Mouse (Mus musculus) lung, postnatal 0 days (tissue): Measurements from ENCODE around the gene Clca3a2. TPM values are rescaled to one million over a fixed set of nuclear protein-coding genes. Genes with fewer than 3 reads are reported as not detected.
A peak's percentile ranks its signal among the peaks of the same experiment; 100 is the strongest.
"Not testable (repeated sequence)": the region's sequence is repeated elsewhere in the genome, so short reads cannot be mapped to it uniquely, and the experiment has no call there.

Experiments used
- ATAC-seq: fragments of 200-750 bp; cut with Nextera tagmentation; 2 replicates; pipeline ENCODE4 v1.8.0; 2017; ENCODE audit warnings: moderate library complexity
- DNase-seq: peaks from one replicate; pipeline ENCODE4 v3.0.0-alpha.2; 2016; ENCODE audit warnings: low spot score
- H3K27ac ChIP-seq: fragments of 300-500 bp; sonication (generic); 2 replicates; pipeline ENCODE4 v1.5.1; 2014; ENCODE audit warnings: antibody characterized with exemption, mild to moderate bottlenecking, low read length, mixed read lengths
- H3K27me3 ChIP-seq: fragments of 300-500 bp; sonication (generic); replicated peaks from 2 replicates; pipeline ENCODE4 v1.6.1; 2014; ENCODE audit warnings: low read length, mixed read lengths; ENCODE audit not compliant: insufficient read depth
- H3K36me3 ChIP-seq: fragments of 300-500 bp; sonication (generic); 2 replicates; pipeline ENCODE4 v1.6.1; 2014; ENCODE audit warnings: low read length, mixed read lengths; ENCODE audit not compliant: insufficient read depth
- H3K4me1 ChIP-seq: fragments of 300-500 bp; sonication (generic); 2 replicates; pipeline ENCODE4 v1.6.1; 2014; ENCODE audit warnings: antibody characterized with exemption, low read depth, low read length, mixed read lengths; ENCODE audit not compliant: insufficient read depth
- H3K4me2 ChIP-seq: fragments of 300-500 bp; sonication (generic); replicated peaks from 2 replicates; pipeline ENCODE4 v1.6.1; 2014; ENCODE audit warnings: low read depth, mild to moderate bottlenecking, low read length, moderate library complexity, mixed read lengths
- H3K4me3 ChIP-seq: fragments of 300-500 bp; sonication (generic); 2 replicates; pipeline ENCODE4 v1.5.1; 2014; ENCODE audit warnings: low read depth, low read length
- H3K9ac ChIP-seq: fragments of 300-500 bp; sonication (generic); replicated peaks from 2 replicates; pipeline ENCODE4 v1.6.1; 2014; ENCODE audit warnings: low read depth, mild to moderate bottlenecking
- H3K9me3 ChIP-seq: fragments of 300-500 bp; sonication (generic); 2 replicates; pipeline ENCODE4 v1.6.1; 2016; ENCODE audit warnings: low read length, mixed read lengths
- CTCF ChIP-seq: IDR thresholded peaks from 2 replicates; pipeline ENCODE4 v1.5.1; 2016; ENCODE audit warnings: antibody characterized with exemption, mild to moderate bottlenecking
- EP300 ChIP-seq: IDR thresholded peaks from 2 replicates; pipeline ENCODE4 v1.6.1; 2016; ENCODE audit warnings: antibody characterized with exemption, mild to moderate bottlenecking, control low read depth
- WGBS: fragments of 180-500 bp; shearing (Covaris S2); extraction: QIAGEN DNeasy Blood & Tissue Kit; methylation state at CpG from one replicate; pipeline ENCODE4 v1.1.7; 2014; 5-methylcytosine and 5-hydroxymethylcytosine counted together
- polyA plus RNA-seq: library from polyadenylated mRNA; unstranded; fragments of >200 nt; fragmentation: Nextera tagmentation; extraction: Ambion mirVana; gene quantifications from 2 replicates; pipeline ENCODE4 v1.2.1, GENCODE M21; 2015

The Clca3a2 gene
- polyA plus RNA-seq, 1 experiment from 2014 or later: 0.88 TPM

GRCm38 (mm10) chr3:144811821-144812220 lies 7.5 kb downstream of the Clca3a2 start:
- H3K4me2 ChIP-seq: no peak overlapping the region
- H3K9ac ChIP-seq: no peak overlapping the region
- H3K4me3 ChIP-seq: no peak overlapping the region
- no peaks in the 10 kb centered on the region for H3K27me3 ChIP-seq
- H3K4me1 ChIP-seq: no peaks in the 10 kb centered on the region
- no peaks in the 10 kb centered on the region for H3K9me3 ChIP-seq
- no peak for ATAC-seq
- 39% methylated on average over 3 of the region's 3 CpGs for WGBS
- no peak for DNase-seq
- TF ChIP-seq EP300: no peak
- TF ChIP-seq CTCF: peak; percentile 10; the same call in 1 of the 2 replicates
- H3K36me3 ChIP-seq: no peaks in the 10 kb centered on the region
- no peak overlapping the region for H3K27ac ChIP-seq

GRCm38 (mm10) chr3:144808153-144808925 lies 11.0 kb downstream of the Clca3a2 start:
- H3K9ac ChIP-seq, DNase-seq, H3K27me3 ChIP-seq, H3K27ac ChIP-seq, H3K4me1 ChIP-seq, ATAC-seq, H3K36me3 ChIP-seq, H3K9me3 ChIP-seq, H3K4me2 ChIP-seq, H3K4me3 ChIP-seq: not testable (repeated sequence)
- 44% methylated on average over 14 of the region's 17 CpGs for WGBS

GRCm38 (mm10) chr3:144806626-144807025 lies 12.7 kb downstream of the Clca3a2 start:
- 47% methylated on average over 2 of the region's 2 CpGs for WGBS

GRCm38 (mm10) chr3:144801861-144802260 lies 17.4 kb downstream of the Clca3a2 start:
- H3K27me3 ChIP-seq: no peaks in the 10 kb centered on the region
- no peaks in the 10 kb centered on the region for H3K36me3 ChIP-seq
- peak; percentile 57 for TF ChIP-seq CTCF
- no peak for TF ChIP-seq EP300
- no peak overlapping the region for H3K9ac ChIP-seq
- no peaks in the 10 kb centered on the region for H3K9me3 ChIP-seq
- no peak for ATAC-seq
- no peaks in the 10 kb centered on the region for H3K4me1 ChIP-seq
- DNase-seq: peak; percentile 21
- H3K27ac ChIP-seq: no peak overlapping the region
- 34% methylated on average over 8 of the region's 8 CpGs for WGBS
- H3K4me3 ChIP-seq: no peak overlapping the region
- H3K4me2 ChIP-seq: no peak overlapping the region

More at GRCm38 (mm10) chr3:144806626-144807025, 12.7 kb downstream of the Clca3a2 start:
- H3K9me3 ChIP-seq, H3K27ac ChIP-seq, H3K9ac ChIP-seq, H3K36me3 ChIP-seq, H3K4me1 ChIP-seq, ATAC-seq, H3K27me3 ChIP-seq, H3K4me2 ChIP-seq, DNase-seq, H3K4me3 ChIP-seq: not testable (repeated sequence)

- Histone ChIP-seq H3K36me3 (no peaks in the 10 kb centered on the region), H3K27me3 (no peaks in the 10 kb centered on the region), H3K9me3 (no peaks in the 10 kb centered on the region), H3K27ac (no peak overlapping the region), H3K4me1 (no peaks in the 10 kb centered on the region), H3K9ac (no peak overlapping the region), H3K4me2 (no peak overlapping the region), H3K4me3 (no peak overlapping the region)
- DNase-seq (no peak), ATAC-seq (no peak)
- whole genome bisulfite sequencing: 72% methylated on average over 11 of the region's 11 CpGs
- TF ChIP-seq CTCF: no peak
Measured at GRCm38 (mm10) chr3:144785181-144786148, 33.8 kb downstream of the Clca3a2 start.

GRCm38 (mm10) chr3:144765161-144765560 lies 54.1 kb downstream of the Clca3a2 start:
- TF ChIP-seq EP300: no peak
- TF ChIP-seq CTCF: no peak
- no peaks in the 10 kb centered on the region for H3K27me3 ChIP-seq
- 83% methylated on average over 4 of the region's 4 CpGs for WGBS
- no peak overlapping the region for H3K4me3 ChIP-seq
- H3K27ac ChIP-seq: no peak overlapping the region
- no peak for DNase-seq
- no peaks in the 10 kb centered on the region for H3K36me3 ChIP-seq
- no peaks in the 10 kb centered on the region; the same call in 1 of the 2 replicates for H3K4me1 ChIP-seq
- H3K9ac ChIP-seq: no peak overlapping the region
- no peak overlapping the region for H3K4me2 ChIP-seq
- no peaks in the 10 kb centered on the region for H3K9me3 ChIP-seq
- no peak for ATAC-seq
